Mouse (Mus musculus) lung, postnatal 0 days (tissue): ENCODE data around the gene Pdcd1.

Experiments used
- CTCF ChIP-seq: IDR thresholded peaks from 2 replicates; pipeline ENCODE4 v1.5.1; 2016; ENCODE audit warnings: antibody characterized with exemption, mild to moderate bottlenecking
- EP300 ChIP-seq: IDR thresholded peaks from 2 replicates; pipeline ENCODE4 v1.6.1; 2016; ENCODE audit warnings: antibody characterized with exemption, mild to moderate bottlenecking, control low read depth

DNA sequence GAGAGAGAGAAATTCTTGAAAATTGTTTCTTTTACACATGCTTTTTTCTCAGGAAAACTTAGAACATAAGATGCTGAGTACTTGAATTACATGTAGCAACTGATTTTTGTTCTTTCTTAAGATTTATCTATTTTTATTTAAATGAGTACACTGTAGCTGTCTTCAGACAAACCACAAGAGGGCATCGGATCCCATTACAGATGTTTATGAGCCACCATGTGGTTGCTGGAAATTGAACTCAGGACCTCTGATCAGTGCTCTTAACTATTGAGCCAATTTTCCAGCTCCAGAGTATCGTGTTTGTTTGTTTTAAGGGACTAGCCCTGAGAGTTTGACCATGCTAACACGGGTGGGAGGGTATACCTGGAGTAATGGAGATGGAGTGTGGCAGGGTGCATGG lies 40.7 kb downstream of the Pdcd1 start:
- TF ChIP-seq CTCF (0 out of 2 replicates have a peak, but pooled peaks have one; percentile 8), EP300 (no peak)
